Mouse (Mus musculus) heart, postnatal 36 days (tissue): ENCODE results near the gene Pnlip. TPM values are rescaled to one million over a fixed set of nuclear protein-coding genes. Genes with fewer than 3 reads are reported as not detected.

Source experiments
- DNase-seq, 2 experiments: peaks; one replicate each; pipeline ENCODE4 v3.0.0; 2021 to 2022
- intact Hi-C: fragments of 180-260 bp; cut with DNase I; formaldehyde crosslinking; loops from one replicate; pipeline ENCODE4 v1.15.1; 2025
- total RNA-seq, 2 experiments: library from RNA; stranded (reverse); gene quantifications; 2 replicates each; pipeline ENCODE4 v1.2.3; 2021

Pnlip gene
- total RNA-seq, 2 experiments from 2014 or later = not detected

DNA sequence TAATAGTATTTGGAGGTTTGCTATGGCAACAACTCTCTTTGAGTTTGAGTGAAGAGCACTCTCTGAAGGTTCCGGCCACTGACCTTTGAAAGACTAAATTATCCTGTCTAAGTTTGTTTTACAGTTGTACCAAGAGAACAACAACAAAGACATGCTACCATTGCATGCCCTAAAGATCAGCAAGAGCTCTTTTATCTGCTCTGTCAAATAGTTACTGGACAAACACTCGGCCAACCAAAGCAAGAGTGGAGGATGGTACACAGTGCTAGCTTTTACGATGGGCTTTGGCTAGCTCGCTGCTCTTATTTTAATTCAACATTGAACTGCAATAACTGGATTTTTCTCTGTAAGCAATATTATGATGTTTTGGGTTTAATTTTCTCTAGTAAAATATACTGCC lies 65.6 kb downstream of the Pnlip start:
- DNase-seq = no peak
- intact Hi-C loops = no loop called here

GRCm38 (mm10) chr19:58720439-58720838 lies 68.1 kb downstream of the Pnlip start:
- intact Hi-C loops = no loop called here
- DNase-seq = no peak

- intact Hi-C loops = no loop called here
- DNase-seq = no peak
Observed at GRCm38 (mm10) chr19:58726551-58726950, 74.3 kb downstream of the Pnlip start.

GRCm38 (mm10) chr19:58727756-58728155 lies 75.5 kb downstream of the Pnlip start:
- intact Hi-C loops = no loop called here
- no peak for DNase-seq

- no peak for DNase-seq
- intact Hi-C loops = no loop called here
Observed at GRCm38 (mm10) chr19:58728445-58729031, 76.2 kb downstream of the Pnlip start, which contains the start of gene Pnliprp1. Gene Pnliprp1, plus strand, starts transcription at chr19:58728887.

Other genes with a start within 250 kb of the Pnlip start
- gene Gfra1, start 196.6 kb upstream of the Pnlip start, total RNA-seq = 1 to 10 TPM; 3.6 to 4.7 TPM
- not detected for gene Ccdc172, start 140.5 kb upstream of the Pnlip start, total RNA-seq
- not detected for gene Pnliprp1, start 76.4 kb downstream of the Pnlip start, total RNA-seq
- gene Pnliprp2, start 107.2 kb downstream of the Pnlip start, total RNA-seq = not detected
- gene 1700019N19Rik, start 142.0 kb downstream of the Pnlip start, total RNA-seq = not detected